Mouse (Mus musculus) forelimb bud, embryonic 11.5 days (tissue): ENCODE data around the gene Dennd1a.

Experiments used
- DNase-seq: peaks from one replicate; pipeline ENCODE4 v3.0.0-alpha.2; 2012; ENCODE audit warnings: low read depth, low spot score

Dennd1a gene

GRCm38 (mm10) chr2:37883214-37883613, 404.0 kb downstream of the Dennd1a start:
- no peak for DNase-seq

GRCm38 (mm10) chr2:37881262-37881913, 405.8 kb downstream of the Dennd1a start:
- DNase-seq = no peak

GRCm38 (mm10) chr2:37879697-37880096, 407.5 kb downstream of the Dennd1a start:
- DNase-seq = no peak

- no peak for DNase-seq
Observed at GRCm38 (mm10) chr2:37872791-37873190, 414.4 kb downstream of the Dennd1a start.

GRCm38 (mm10) chr2:37869628-37870027, 417.6 kb downstream of the Dennd1a start:
- DNase-seq = peak; percentile 77

GRCm38 (mm10) chr2:37867387-37867786, 419.8 kb downstream of the Dennd1a start:
- no peak for DNase-seq

GRCm38 (mm10) chr2:37857472-37857871, 429.7 kb downstream of the Dennd1a start:
- DNase-seq = no peak

- DNase-seq = no peak
Observed at GRCm38 (mm10) chr2:37856955-37857354, 430.2 kb downstream of the Dennd1a start.

- no peak for DNase-seq
Observed at GRCm38 (mm10) chr2:37855226-37855625, 432.0 kb downstream of the Dennd1a start.

GRCm38 (mm10) chr2:37853878-37854435, 433.2 kb downstream of the Dennd1a start:
- DNase-seq = no peak

- DNase-seq = no peak
Observed at GRCm38 (mm10) chr2:37850626-37851025, 436.6 kb downstream of the Dennd1a start.

- no peak for DNase-seq
Observed at GRCm38 (mm10) chr2:37849357-37849756, 437.8 kb downstream of the Dennd1a start.

- DNase-seq = peak; percentile 57
Observed at GRCm38 (mm10) chr2:37842719-37843118, 444.5 kb downstream of the Dennd1a start.

GRCm38 (mm10) chr2:37842151-37842569, 445.0 kb downstream of the Dennd1a start:
- DNase-seq = peak; percentile 61

GRCm38 (mm10) chr2:37839922-37840321, 447.3 kb downstream of the Dennd1a start:
- no peak for DNase-seq

- DNase-seq = no peak
Observed at GRCm38 (mm10) chr2:37838202-37838984, 448.8 kb downstream of the Dennd1a start.

- DNase-seq = no peak
Observed at GRCm38 (mm10) chr2:37837542-37837941, 449.6 kb downstream of the Dennd1a start.

GRCm38 (mm10) chr2:37836926-37837325, 450.3 kb downstream of the Dennd1a start:
- no peak for DNase-seq

- DNase-seq = peak; percentile 47
Observed at GRCm38 (mm10) chr2:37832253-37832652, 454.9 kb downstream of the Dennd1a start.

- peak; percentile 19 for DNase-seq
Observed at GRCm38 (mm10) chr2:37829758-37830275, 457.4 kb downstream of the Dennd1a start.

GRCm38 (mm10) chr2:37823826-37824225, 463.4 kb downstream of the Dennd1a start:
- DNase-seq = no peak

- DNase-seq = no peak
Observed at GRCm38 (mm10) chr2:37822122-37822521, 465.1 kb downstream of the Dennd1a start.
